Mouse (Mus musculus): Measurements from ENCODE around the gene Dock7.

- TF ChIP-seq CTCF (IDR thresholded peaks at IDR 0.05; ENCODE audit: borderline replicate concordance, insufficient read depth, low read length) (no peak), POLR2A (IDR thresholded peaks at IDR 0.05; ENCODE audit: low read depth, low read length) (no peak)
These were observed 40.8 kb upstream of the Dock7 start for GRCm38 (mm10) chr4:99161457-99161971.

Measured in embryonic fibroblast, embryonic 13.5 days (primary cell).